9 mouse cellular contexts compared by ENCODE assay signal in the genomic region with DNA sequence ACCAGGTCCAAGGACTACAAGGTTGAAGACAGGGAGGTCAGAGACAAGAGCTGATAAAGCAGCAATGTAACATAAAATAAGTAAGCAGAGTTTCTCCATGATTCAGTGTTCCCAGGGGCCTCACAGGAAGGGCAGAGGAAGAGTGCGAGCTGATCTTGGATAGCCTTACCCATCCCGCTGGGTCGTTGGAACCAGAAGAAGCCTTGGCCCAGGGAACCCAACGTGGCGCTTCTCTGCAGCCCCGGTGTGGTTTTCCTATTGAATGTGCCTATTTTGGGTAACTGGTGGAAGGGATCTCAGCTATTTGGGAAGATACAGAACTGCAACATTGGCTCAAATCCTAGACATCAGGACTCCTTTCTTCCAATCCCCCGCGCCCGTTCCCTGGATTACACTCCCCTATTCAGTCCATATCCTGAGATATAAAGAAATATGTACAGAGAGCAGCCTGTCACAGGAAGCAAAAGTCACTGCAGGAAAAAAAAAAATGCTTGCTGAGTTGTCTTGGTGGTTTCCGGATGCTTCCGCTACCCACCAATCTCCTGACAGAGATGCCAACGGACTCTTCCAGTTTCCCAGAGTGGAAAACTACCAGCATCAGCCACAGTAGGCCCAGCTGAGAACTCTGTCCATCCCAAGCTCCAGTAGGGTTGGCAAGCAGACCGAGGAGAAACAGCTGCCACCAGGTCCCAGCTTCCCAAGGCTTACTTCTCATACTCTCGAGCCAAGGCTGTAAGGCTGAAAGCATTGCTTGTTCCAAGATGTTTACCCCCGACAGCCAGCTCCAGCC. TPM values are rescaled to one million over a fixed set of nuclear protein-coding genes. Genes with fewer than 3 reads are reported as not detected.
A peak's percentile ranks its signal among the peaks of the same experiment; 100 is the strongest.
DNase-seq lines count a peak whose midpoint lies in the region; ATAC-seq lines count a peak whose summit lies in the region.
"Had no signal": no experiment of that assay in that cellular context is flagged by ENCODE, and none has a peak within 500 bp of the region (broad histone marks: within the 10 kb centered on the region; RNA-seq: fewer than 3 reads in every experiment).

No protein-coding gene starts in this region.

- no peak overlapping the region for H3K4me3 ChIP-seq in hindbrain, embryonic 14.5 days (replicated peaks; ENCODE audit: low read length)

- peak; percentile 15 to 18 for DNase-seq in kidney, adult 8-10 months
- DNase-seq in kidney, adult 18-20 months: no peak
- DNase-seq in fibroblast of lung, adult 2 months (ENCODE audit: low read depth): peak; percentile 72
- DNase-seq in heart, postnatal 25 days (ENCODE audit: low spot score): peak; percentile 67
- DNase-seq in lung, postnatal 25 days (ENCODE audit: low spot score): peak; percentile 65
- DNase-seq in frontal cortex, postnatal 25 days (ENCODE audit: low spot score in 2 of 2): no peak
- no peak for DNase-seq in hindbrain, embryonic 14.5 days (ENCODE audit: low spot score)
- DNase-seq in urinary bladder, postnatal 25 days (ENCODE audit: low spot score): no peak
- DNase-seq: liver, postnatal 0 days had no signal

- ATAC-seq in hindbrain, embryonic 14.5 days (ENCODE audit: low FRiP score): no peak
- ATAC-seq: liver, postnatal 0 days had no signal

- no peaks in the 10 kb centered on the region for H3K4me1 ChIP-seq in hindbrain, embryonic 14.5 days (replicated peaks; ENCODE audit: control insufficient read depth, insufficient read depth, low read length)

- no peak overlapping the region for H3K27ac ChIP-seq in hindbrain, embryonic 14.5 days

- H3K9me3 ChIP-seq in hindbrain, embryonic 14.5 days (ENCODE audit: control insufficient read depth, low read length): no peaks in the 10 kb centered on the region

- H3K36me3 ChIP-seq in hindbrain, embryonic 14.5 days (replicated peaks; ENCODE audit: control insufficient read depth, insufficient read depth): no peaks in the 10 kb centered on the region

- H3K9ac ChIP-seq in hindbrain, embryonic 14.5 days: no peak overlapping the region
- H3K9ac ChIP-seq: liver, postnatal 0 days had no signal

- H3K4me2 ChIP-seq in hindbrain, embryonic 14.5 days (replicated peaks): no peak overlapping the region

- H3K27me3 ChIP-seq in hindbrain, embryonic 14.5 days (ENCODE audit: control insufficient read depth, insufficient read depth, low read length): no peaks in the 10 kb centered on the region

- WGBS in hindbrain, embryonic 14.5 days: 93% methylated on average over 15 of the region's 15 CpGs

- intact Hi-C loops in heart, postnatal 25 days (cut with DNase I): no loop called here

RNA-seq across cellular contexts. Expression of gene Hsd17b7, which starts 41.9 kb away (rescaled TPM):
- 10 to 100 TPM; 15.8 to 16.9 TPM for total RNA-seq in heart, postnatal 25 days (2021)
- polyA plus RNA-seq in hindbrain, embryonic 14.5 days (2014; fragmentation: Nextera tagmentation; extraction: Ambion mirVana): 30.6 and 35.8 TPM in 2 replicates

Comparison
In these comparisons a context has a peak if more than half of its experiments do, and no peak if none do; other contexts are left out.
1. DNase-seq: peak in kidney, adult 8-10 months (2 of 2), fibroblast of lung, adult 2 months (single experiment), heart, postnatal 25 days (single experiment) and lung, postnatal 25 days (single experiment); none in kidney, adult 18-20 months (single experiment), frontal cortex, postnatal 25 days (0 of 2), hindbrain, embryonic 14.5 days (single experiment) and urinary bladder, postnatal 25 days (single experiment).